Mouse (Mus musculus): ENCODE data around the gene Cacna1a.

DNA sequence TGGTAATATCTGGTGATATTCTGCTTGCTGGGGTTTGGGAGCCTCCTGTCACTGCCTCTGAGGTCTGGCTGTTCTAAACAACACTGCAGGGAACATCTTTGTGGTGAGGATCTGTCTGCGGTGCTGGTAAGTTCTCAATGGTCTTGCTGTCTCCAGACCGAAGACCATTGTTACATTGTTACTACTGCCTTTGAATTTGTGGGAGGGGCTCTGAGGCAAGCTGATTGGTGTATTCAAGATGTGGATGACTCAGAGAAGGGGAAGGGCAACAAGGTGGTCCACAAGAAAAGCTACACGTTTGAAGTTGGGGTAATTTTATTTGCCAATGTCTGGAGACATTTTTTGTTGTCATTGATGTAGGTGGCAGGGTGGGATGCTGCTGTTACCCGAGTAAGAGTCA, 40.8 kb downstream of the Cacna1a start:
- TF ChIP-seq GATA1 (IDR thresholded peaks at IDR 0.05; ENCODE audit: borderline replicate concordance, low read length) (no peak), FLI1 (IDR thresholded peaks at IDR 0.05; ENCODE audit: low read length) (no peak)
